Mouse (Mus musculus) liver, embryonic 16.5 days (tissue): ENCODE measurements around the gene Zfp628. TPM values are rescaled to one million over a fixed set of nuclear protein-coding genes. Genes with fewer than 3 reads are reported as not detected.

ENCODE experiments used
- ATAC-seq: fragments of 200-750 bp; cut with Nextera tagmentation; 2 replicates; pipeline ENCODE4 v1.8.0; 2017; ENCODE audit warnings: low read depth, mild to moderate bottlenecking, moderate number of reproducible peaks, moderate library complexity
- H3K27ac ChIP-seq: fragments of 300-500 bp; sonication (generic); 2 replicates; pipeline ENCODE4 v1.5.1; 2014; ENCODE audit warnings: mild to moderate bottlenecking, low read length
- H3K27me3 ChIP-seq: fragments of 300-500 bp; sonication (generic); 2 replicates; pipeline ENCODE4 v1.6.1; 2014; ENCODE audit warnings: low read depth, low read length, mixed read lengths; ENCODE audit not compliant: control insufficient read depth, insufficient read depth
- H3K36me3 ChIP-seq: fragments of 300-500 bp; sonication (generic); 2 replicates; pipeline ENCODE4 v1.6.1; 2014; ENCODE audit warnings: mild to moderate bottlenecking; ENCODE audit not compliant: control insufficient read depth, insufficient read depth
- H3K4me1 ChIP-seq: fragments of 300-500 bp; sonication (generic); 2 replicates; pipeline ENCODE4 v1.6.1; 2014; ENCODE audit warnings: low read depth, low read length, mixed read lengths; ENCODE audit not compliant: control insufficient read depth
- H3K4me2 ChIP-seq: fragments of 300-500 bp; sonication (generic); 2 replicates; pipeline ENCODE4 v1.6.1; 2014; ENCODE audit warnings: low read depth, low read length, mixed read lengths
- H3K4me3 ChIP-seq: fragments of 300-500 bp; sonication (generic); 2 replicates; pipeline ENCODE4 v1.5.1; 2014; ENCODE audit warnings: low read depth, mild to moderate bottlenecking, low read length
- H3K9ac ChIP-seq: fragments of 300-500 bp; sonication (generic); 2 replicates; pipeline ENCODE4 v1.6.1; 2014; ENCODE audit warnings: low read depth, low read length
- H3K9me3 ChIP-seq: fragments of 300-500 bp; sonication (generic); replicated peaks from 2 replicates; pipeline ENCODE4 v1.6.1; 2016; ENCODE audit warnings: low read length; ENCODE audit not compliant: control insufficient read depth
- WGBS: fragments of 180-500 bp; shearing (Covaris S2); extraction: QIAGEN DNeasy Blood & Tissue Kit; methylation state at CpG from one replicate; pipeline ENCODE4 v1.1.7; 2014; ENCODE audit not compliant: insufficient replicate concordance; 5-methylcytosine and 5-hydroxymethylcytosine counted together
- polyA plus RNA-seq: library from polyadenylated mRNA; unstranded; fragments of >200 nt; fragmentation: Nextera tagmentation; extraction: Ambion mirVana; gene quantifications from 2 replicates; pipeline ENCODE4 v1.2.1, GENCODE M21; 2015

Zfp628 gene
- polyA plus RNA-seq, 1 experiment from 2014 or later, result 1.9 TPM

DNA sequence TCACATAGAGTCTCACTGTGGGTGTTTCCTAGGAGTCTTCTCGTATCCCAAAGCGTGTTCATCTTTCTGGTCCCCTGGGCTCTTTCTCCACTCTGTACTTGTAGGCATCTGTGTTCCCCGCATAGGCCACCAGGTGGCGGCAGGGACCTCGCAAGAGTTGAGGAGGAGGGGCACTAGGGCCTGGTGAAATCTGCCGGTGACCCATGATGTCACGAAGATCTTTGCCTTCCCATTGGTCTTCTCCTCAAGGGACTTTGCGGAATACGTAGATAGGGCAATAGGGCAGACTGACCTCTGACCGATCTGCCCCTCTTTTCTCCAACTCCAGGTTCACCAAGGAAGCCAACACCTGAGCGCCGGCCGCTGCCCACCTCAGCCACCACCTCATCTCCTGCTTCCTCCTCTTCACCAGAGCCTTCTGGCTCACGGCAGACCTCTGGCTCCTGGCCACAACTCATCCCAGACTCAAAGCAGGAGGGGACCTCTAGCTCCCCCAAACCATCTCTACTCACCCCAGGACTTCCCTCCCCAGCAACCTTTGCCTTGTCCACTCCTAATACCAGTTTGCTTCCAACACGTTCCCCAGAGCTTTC, 28.3 kb downstream of the Zfp628 start:
- Histone ChIP-seq H3K4me3 (0 out of 2 replicates have a peak overlapping the region, but pooled peaks have one; percentile 3), H3K27ac (no peak overlapping the region), H3K9me3 (no peaks in the 10 kb centered on the region), H3K27me3 (no peaks in the 10 kb centered on the region), H3K4me1 (no peaks in the 10 kb centered on the region), H3K4me2 (peak overlapping the region; percentile 41), H3K9ac (no peak overlapping the region), H3K36me3 (no peaks in the 10 kb centered on the region)
- peak; percentile 79 for ATAC-seq
- WGBS, result 13% methylated on average over 15 of the region's 15 CpGs

DNA sequence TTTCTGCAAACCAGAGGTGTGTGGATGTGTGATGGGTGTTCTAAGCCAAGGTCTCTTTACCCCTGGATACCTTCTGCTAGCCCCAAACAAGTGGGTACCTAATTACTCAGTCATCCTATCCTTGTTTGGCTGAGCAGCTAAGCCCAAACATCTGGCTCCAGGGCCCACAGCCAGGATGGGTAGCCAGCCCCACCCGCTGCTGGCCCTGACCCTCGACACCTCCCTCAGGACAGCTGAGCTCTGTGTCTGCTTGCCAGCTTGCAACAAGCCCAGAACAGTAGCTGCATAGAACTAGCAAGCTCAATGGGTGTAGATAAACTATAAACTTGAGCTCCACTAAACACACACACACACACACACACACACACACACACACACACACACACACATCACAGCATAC, 32.8 kb downstream of the Zfp628 start:
- Histone ChIP-seq H3K4me3 (no peak overlapping the region), H3K27me3 (no peaks in the 10 kb centered on the region), H3K4me1 (no peaks in the 10 kb centered on the region), H3K9ac (no peak overlapping the region), H3K27ac (no peak overlapping the region), H3K36me3 (no peaks in the 10 kb centered on the region), H3K9me3 (no peaks in the 10 kb centered on the region), H3K4me2 (no peak overlapping the region)
- no peak for ATAC-seq
- WGBS, result 49% methylated on average over 2 of the region's 2 CpGs

DNA sequence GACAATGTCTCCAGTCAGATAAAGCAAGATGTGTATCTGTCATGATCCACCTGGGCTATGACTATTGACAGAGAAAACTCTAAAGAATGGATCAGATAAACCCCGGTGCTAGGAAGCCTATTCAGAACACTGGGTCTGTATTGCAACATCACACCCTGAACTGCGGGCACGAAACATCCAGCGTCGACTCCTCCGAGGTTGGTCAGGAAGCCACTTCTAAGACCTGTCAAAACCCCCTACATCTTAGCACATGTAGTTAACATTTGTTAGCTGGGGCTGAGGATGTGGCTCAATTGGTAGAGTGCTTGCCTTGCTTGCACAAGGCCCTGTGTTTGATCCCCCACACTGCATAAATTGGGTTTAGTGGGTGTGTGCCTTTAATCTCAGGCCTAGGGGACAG, 33.4 kb downstream of the Zfp628 start:
- H3K4me2 ChIP-seq, result no peak overlapping the region
- no peaks in the 10 kb centered on the region for H3K36me3 ChIP-seq
- H3K4me1 ChIP-seq, result no peaks in the 10 kb centered on the region
- ATAC-seq, result no peak
- no peaks in the 10 kb centered on the region for H3K27me3 ChIP-seq
- no peak overlapping the region for H3K4me3 ChIP-seq
- no peak overlapping the region for H3K27ac ChIP-seq
- 31% methylated on average over 6 of the region's 6 CpGs for WGBS
- no peaks in the 10 kb centered on the region for H3K9me3 ChIP-seq
- H3K9ac ChIP-seq, result no peak overlapping the region

DNA sequence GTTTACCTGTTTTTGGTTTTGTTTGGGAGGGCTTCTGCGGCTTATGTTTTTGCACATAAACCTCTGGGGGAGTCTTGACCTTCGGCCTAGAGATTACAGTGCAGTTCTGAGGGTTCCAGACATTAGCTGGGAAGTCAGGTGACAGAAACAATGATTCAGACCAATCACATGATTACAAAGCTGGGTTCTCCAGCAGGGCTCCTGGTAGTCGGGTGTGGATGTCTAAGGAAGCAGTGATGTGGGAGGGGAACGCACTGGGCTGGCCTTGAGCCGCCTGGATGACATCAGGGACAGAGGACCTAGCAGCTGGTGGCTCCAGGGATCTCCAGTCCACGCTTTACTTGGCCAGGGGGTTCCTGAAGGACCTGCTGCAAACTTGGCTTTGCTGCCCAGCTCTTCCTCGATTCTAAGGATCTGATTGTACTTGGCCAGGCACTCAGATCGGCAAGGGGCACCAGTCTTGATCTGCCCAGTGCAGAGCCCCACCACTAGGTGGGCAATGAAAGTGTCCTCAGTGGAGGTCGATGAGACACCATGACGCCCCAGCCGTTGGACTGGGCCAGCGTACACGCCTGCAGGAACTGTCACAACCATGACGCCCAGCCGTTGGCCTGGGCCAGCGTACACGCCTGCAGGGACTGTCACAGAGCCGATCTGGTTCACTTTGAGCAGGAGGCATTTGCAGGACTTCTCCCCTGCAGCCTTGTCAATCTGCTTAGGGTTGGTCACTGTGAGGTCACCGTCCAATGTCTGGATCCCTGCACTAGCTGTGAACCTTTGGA, 35.7 kb downstream of the Zfp628 start:
- Histone ChIP-seq H3K4me1 (no peaks in the 10 kb centered on the region), H3K27me3 (no peaks in the 10 kb centered on the region), H3K9ac (no peak overlapping the region), H3K36me3 (no peaks in the 10 kb centered on the region), H3K9me3 (no peaks in the 10 kb centered on the region), H3K4me3 (no peak overlapping the region), H3K4me2 (no peak overlapping the region), H3K27ac (no peak overlapping the region)
- ATAC-seq, result no peak
- 68% methylated on average over 19 of the region's 19 CpGs for WGBS

DNA sequence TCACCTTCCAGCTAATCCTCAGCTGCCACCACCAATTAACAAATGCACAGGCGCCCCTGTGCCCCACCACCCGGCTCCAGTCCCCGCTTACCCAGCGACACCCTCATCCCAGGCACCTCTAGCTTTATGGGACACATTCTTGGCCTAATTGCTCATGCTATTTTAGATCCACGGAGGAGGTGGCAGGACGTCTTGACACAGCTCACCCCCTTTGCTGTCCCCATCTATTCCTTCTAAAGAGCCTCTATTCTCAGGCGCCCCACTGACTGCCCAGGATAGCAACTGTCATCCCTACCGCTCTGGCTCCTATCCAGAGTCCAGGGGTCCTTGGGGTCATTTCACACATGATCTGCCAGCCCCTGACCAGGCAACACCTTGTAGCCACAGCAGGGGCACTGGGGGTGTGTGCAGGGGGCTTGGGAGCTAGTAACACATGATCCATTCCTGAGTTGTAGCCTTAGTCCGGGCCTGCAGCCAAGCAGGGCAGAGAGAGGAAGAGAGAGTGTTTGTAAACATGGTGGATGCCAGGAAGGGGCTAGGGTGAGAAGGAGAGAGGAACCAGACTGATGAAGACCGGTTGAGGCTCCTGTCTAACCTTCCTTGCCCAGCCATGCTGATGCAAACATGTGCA, 38.9 kb downstream of the Zfp628 start:
- 30% methylated on average over 10 of the region's 10 CpGs for WGBS
- H3K9me3 ChIP-seq, result no peaks in the 10 kb centered on the region
- no peak for ATAC-seq
- no peak overlapping the region for H3K9ac ChIP-seq
- no peaks in the 10 kb centered on the region for H3K27me3 ChIP-seq
- no peaks in the 10 kb centered on the region for H3K4me1 ChIP-seq
- H3K36me3 ChIP-seq, result no peaks in the 10 kb centered on the region
- H3K4me3 ChIP-seq, result no peak overlapping the region
- H3K27ac ChIP-seq, result no peak overlapping the region
- no peak overlapping the region for H3K4me2 ChIP-seq

DNA sequence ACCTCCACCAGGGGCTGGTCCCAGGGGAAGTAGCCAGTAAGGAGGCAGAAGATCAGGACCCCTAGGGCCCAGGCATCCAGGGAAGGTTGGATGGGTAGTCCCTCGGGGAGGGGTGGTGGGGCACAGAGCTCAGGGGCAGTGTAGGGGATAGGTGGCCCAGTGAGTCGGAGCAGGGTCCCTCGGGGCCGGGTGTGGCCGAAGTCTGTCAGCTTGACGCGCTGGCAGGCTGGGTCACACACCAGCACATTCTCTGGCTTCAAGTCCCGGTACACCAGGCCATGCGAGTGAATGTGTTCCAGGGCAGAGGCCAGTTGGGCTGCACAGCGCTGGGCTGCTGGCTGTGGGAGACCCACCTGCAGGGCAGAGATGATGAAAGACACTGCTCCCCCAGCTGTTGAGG, 42.3 kb downstream of the Zfp628 start:
- H3K4me1 ChIP-seq, result no peaks in the 10 kb centered on the region
- H3K27ac ChIP-seq, result no peak overlapping the region
- no peaks in the 10 kb centered on the region for H3K9me3 ChIP-seq
- WGBS, result 69% methylated on average over 10 of the region's 10 CpGs
- no peak for ATAC-seq
- no peak overlapping the region for H3K4me2 ChIP-seq
- H3K36me3 ChIP-seq, result no peaks in the 10 kb centered on the region
- H3K27me3 ChIP-seq, result no peaks in the 10 kb centered on the region
- no peak overlapping the region for H3K4me3 ChIP-seq
- H3K9ac ChIP-seq, result no peak overlapping the region

DNA sequence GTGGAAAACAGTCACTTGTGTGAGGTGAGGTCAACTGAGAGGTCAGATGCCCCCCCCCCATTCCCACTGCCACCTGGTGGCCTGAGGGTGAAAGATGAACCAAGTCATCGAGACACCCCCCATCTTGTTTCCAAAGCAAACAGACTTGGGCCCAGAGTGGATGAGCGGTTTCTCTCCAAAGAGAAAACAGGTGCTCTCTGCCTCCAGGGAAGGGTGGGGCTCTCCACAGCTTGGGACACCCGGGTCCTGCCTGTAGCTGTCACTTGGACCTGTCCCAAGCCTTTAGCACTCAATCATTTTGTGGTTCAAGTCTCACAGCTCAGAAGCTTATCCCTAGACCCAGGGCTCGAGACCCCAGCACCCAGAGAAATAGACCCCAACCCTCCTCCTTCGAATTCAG, 48.5 kb downstream of the Zfp628 start:
- no peaks in the 10 kb centered on the region for H3K4me1 ChIP-seq
- no peak overlapping the region for H3K4me3 ChIP-seq
- H3K9ac ChIP-seq, result no peak overlapping the region
- H3K27me3 ChIP-seq, result no peaks in the 10 kb centered on the region
- no peaks in the 10 kb centered on the region for H3K9me3 ChIP-seq
- no peak overlapping the region for H3K27ac ChIP-seq
- no peaks in the 10 kb centered on the region for H3K36me3 ChIP-seq
- no peak overlapping the region for H3K4me2 ChIP-seq
- no peak for ATAC-seq
- 46% methylated on average over 5 of the region's 5 CpGs for WGBS

DNA sequence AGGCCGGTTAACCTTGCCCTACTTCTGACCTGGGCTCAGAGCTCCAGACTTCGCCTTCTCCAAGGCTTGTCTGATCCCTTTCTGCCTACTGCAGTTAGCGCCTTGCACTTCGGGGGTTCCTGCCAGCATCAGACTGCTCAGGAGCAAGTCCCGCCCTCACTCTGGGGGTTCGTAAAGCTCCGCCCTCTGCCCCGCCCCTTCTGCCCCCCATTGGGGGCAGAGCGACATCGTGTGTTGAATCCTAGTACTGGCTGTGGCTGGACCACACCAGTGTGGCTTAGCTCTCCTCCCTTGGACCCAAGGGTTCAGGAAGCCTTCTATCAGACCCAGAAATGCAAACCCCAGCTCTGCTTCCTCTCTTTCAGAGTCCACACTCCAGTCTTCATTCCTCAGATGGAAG, 49.3 kb downstream of the Zfp628 start, which contains the start of gene Sbk2:
Gene Sbk2 (minus strand): TSS at position 135 of the 400 bp plus-strand sequence.
- no peak within 1 kb of the TSS; the same call in 1 of the 2 replicates for H3K4me2 ChIP-seq
- 4% methylated on average over 10 of the region's 10 CpGs for WGBS
- ATAC-seq, result peak; percentile 80

DNA sequence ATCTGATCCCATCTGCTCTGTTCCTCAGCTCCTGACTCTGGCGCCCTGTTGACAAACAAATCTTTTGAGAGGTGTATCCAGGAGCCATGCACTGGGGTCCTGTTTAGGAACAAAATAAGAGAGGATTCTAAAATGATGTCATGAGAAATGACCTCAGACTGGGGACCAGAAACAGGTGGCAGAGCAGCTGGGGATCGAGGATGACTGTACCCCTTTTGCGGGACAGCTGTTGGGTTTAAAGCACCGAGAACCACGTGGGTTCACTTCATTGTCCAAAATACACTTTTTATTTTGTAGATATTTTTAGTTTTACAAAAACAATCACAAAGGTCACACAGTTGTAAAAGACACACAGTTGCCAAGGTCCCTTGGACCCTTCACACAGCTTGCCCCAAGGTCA, 50.0 kb downstream of the Zfp628 start:
- H3K4me1 ChIP-seq, result no peaks in the 10 kb centered on the region
- H3K9ac ChIP-seq, result no peak overlapping the region
- no peak overlapping the region for H3K4me3 ChIP-seq
- H3K4me2 ChIP-seq, result no peak overlapping the region
- H3K36me3 ChIP-seq, result no peaks in the 10 kb centered on the region
- no peak overlapping the region for H3K27ac ChIP-seq
- H3K27me3 ChIP-seq, result no peaks in the 10 kb centered on the region
- WGBS, result 57% methylated on average over 5 of the region's 5 CpGs
- H3K9me3 ChIP-seq, result no peaks in the 10 kb centered on the region
- ATAC-seq, result no peak

More for the DNA sequence above, 49.3 kb downstream of the Zfp628 start, which contains the start of gene Sbk2:
- Histone ChIP-seq H3K9ac (no peak within 1 kb of the TSS), H3K27me3 (no peaks in the 10 kb centered on the region), H3K4me1 (no peaks in the 10 kb centered on the region), H3K9me3 (no peaks in the 10 kb centered on the region), H3K4me3 (no peak within 1 kb of the TSS), H3K27ac (no peak within 1 kb of the TSS), H3K36me3 (no peaks in the 10 kb centered on the region)
